Mouse (Mus musculus) megakaryocyte, embryonic 14.5 days (primary cell): Measurements from ENCODE around the gene Notch2.

ENCODE experiments used
- FLI1 ChIP-seq: IDR thresholded peaks from 2 replicates; pipeline ENCODE4 v1.6.1; 2012; ENCODE audit warnings: low read length, inconsistent platforms, mixed read lengths
- GATA1 ChIP-seq: IDR thresholded peaks from 3 replicates; pipeline ENCODE4 v1.6.1; 2012; ENCODE audit warnings: mixed read lengths, low read length, inconsistent platforms, borderline replicate concordance

- TF ChIP-seq GATA1 (no peak), FLI1 (no peak)
Observed at GRCm38 (mm10) chr3:98053817-98054216, 40.5 kb downstream of the Notch2 start.
